Mouse (Mus musculus) lung, embryonic 14.5 days (tissue): ENCODE measurements around the gene Cd9. TPM values are rescaled to one million over a fixed set of nuclear protein-coding genes. Genes with fewer than 3 reads are reported as not detected.

Source experiments
- ATAC-seq: fragments of 200-750 bp; cut with Nextera tagmentation; 2 replicates; pipeline ENCODE4 v1.8.0; 2017; ENCODE audit warnings: mild to moderate bottlenecking, moderate TSS enrichment, moderate library complexity; ENCODE audit not compliant: insufficient read depth
- DNase-seq: peaks from one replicate; pipeline ENCODE4 v3.0.0-alpha.2; 2015
- H3K27ac ChIP-seq: fragments of 300-500 bp; sonication (generic); 2 replicates; pipeline ENCODE4 v1.5.1; 2014; ENCODE audit warnings: low read depth, mild to moderate bottlenecking, moderate library complexity
- H3K27me3 ChIP-seq: fragments of 300-500 bp; sonication (generic); 2 replicates; pipeline ENCODE4 v1.6.1; 2014; ENCODE audit warnings: low read length, control low read depth; ENCODE audit not compliant: insufficient read depth
- H3K36me3 ChIP-seq: fragments of 300-500 bp; sonication (generic); 2 replicates; pipeline ENCODE4 v1.6.1; 2014; ENCODE audit warnings: control low read depth; ENCODE audit not compliant: insufficient read depth
- H3K4me1 ChIP-seq: fragments of 300-500 bp; sonication (generic); 2 replicates; pipeline ENCODE4 v1.6.1; 2014; ENCODE audit warnings: antibody characterized with exemption, control low read depth; ENCODE audit not compliant: insufficient read depth
- H3K4me2 ChIP-seq: fragments of 300-500 bp; sonication (generic); 2 replicates; pipeline ENCODE4 v1.6.1; 2014; ENCODE audit warnings: mild to moderate bottlenecking
- H3K4me3 ChIP-seq: fragments of 300-500 bp; sonication (generic); 2 replicates; pipeline ENCODE4 v1.5.1; 2014; ENCODE audit warnings: low read depth, low read length
- H3K9ac ChIP-seq: fragments of 300-500 bp; sonication (generic); 2 replicates; pipeline ENCODE4 v1.6.1; 2014
- H3K9me3 ChIP-seq: fragments of 300-500 bp; sonication (generic); 2 replicates; pipeline ENCODE4 v1.6.1; 2016; ENCODE audit warnings: low read depth, low read length, control low read depth
- CTCF ChIP-seq: IDR thresholded peaks from 2 replicates; pipeline ENCODE4 v1.5.1; 2016; ENCODE audit warnings: antibody characterized with exemption, low read depth
- WGBS: fragments of 180-500 bp; shearing (Covaris S2); extraction: QIAGEN DNeasy Blood & Tissue Kit; methylation state at CpG from one replicate; pipeline ENCODE4 v1.1.7; 2014; 5-methylcytosine and 5-hydroxymethylcytosine counted together
- polyA plus RNA-seq: library from polyadenylated mRNA; unstranded; fragments of >200 nt; fragmentation: Nextera tagmentation; extraction: Ambion mirVana; gene quantifications from 2 replicates; pipeline ENCODE4 v1.2.1, GENCODE M21; 2014

Gene Cd9
- polyA plus RNA-seq, 1 experiment from 2014 or later: 128 TPM

- no peaks in the 10 kb centered on the region for H3K36me3 ChIP-seq
- DNase-seq: no peak
- no peak overlapping the region for H3K9ac ChIP-seq
- H3K27ac ChIP-seq: no peak overlapping the region
- 86% methylated on average over 11 of the region's 11 CpGs for WGBS
- ATAC-seq: no peak
- H3K27me3 ChIP-seq: no peaks in the 10 kb centered on the region
- H3K9me3 ChIP-seq: no peaks in the 10 kb centered on the region
- H3K4me2 ChIP-seq: no peak overlapping the region
- TF ChIP-seq CTCF: no peak
- no peak overlapping the region for H3K4me3 ChIP-seq
- H3K4me1 ChIP-seq: no peaks in the 10 kb centered on the region
These were observed 38.6 kb upstream of the Cd9 start for GRCm38 (mm10) chr6:125533104-125533650.

GRCm38 (mm10) chr6:125529479-125529878 is 34.9 kb upstream of the Cd9 start:
- Histone ChIP-seq H3K27ac (no peak overlapping the region), H3K4me1 (no peaks in the 10 kb centered on the region), H3K4me3 (no peak overlapping the region), H3K9ac (no peak overlapping the region), H3K9me3 (no peaks in the 10 kb centered on the region), H3K36me3 (no peaks in the 10 kb centered on the region), H3K4me2 (no peak overlapping the region), H3K27me3 (no peaks in the 10 kb centered on the region)
- WGBS: 83% methylated on average over 5 of the region's 5 CpGs
- DNase-seq (peak; percentile 42), ATAC-seq (peak; percentile 38; the same call in 1 of the 2 replicates)
- TF ChIP-seq CTCF: 0 out of 2 replicates have a peak, but pooled peaks have one; percentile 6

- Histone ChIP-seq H3K4me3 (no peak overlapping the region), H3K4me1 (no peaks in the 10 kb centered on the region), H3K9me3 (no peaks in the 10 kb centered on the region), H3K4me2 (no peak overlapping the region), H3K36me3 (no peaks in the 10 kb centered on the region), H3K9ac (no peak overlapping the region), H3K27ac (no peak overlapping the region), H3K27me3 (no peaks in the 10 kb centered on the region)
- ATAC-seq (no peak), DNase-seq (no peak)
- no peak for TF ChIP-seq CTCF
- 73% methylated on average over 9 of the region's 9 CpGs for WGBS
These were observed 34.1 kb upstream of the Cd9 start for GRCm38 (mm10) chr6:125528614-125529200.

GRCm38 (mm10) chr6:125526066-125526465 is 31.5 kb upstream of the Cd9 start:
- H3K4me2 ChIP-seq: no peak overlapping the region
- 44% methylated on average over 3 of the region's 3 CpGs for WGBS
- no peaks in the 10 kb centered on the region for H3K9me3 ChIP-seq
- no peaks in the 10 kb centered on the region for H3K36me3 ChIP-seq
- H3K27me3 ChIP-seq: no peaks in the 10 kb centered on the region
- no peak overlapping the region for H3K27ac ChIP-seq
- H3K4me1 ChIP-seq: no peaks in the 10 kb centered on the region
- ATAC-seq (no peak), DNase-seq (no peak)
- H3K9ac ChIP-seq: no peak overlapping the region
- no peak overlapping the region for H3K4me3 ChIP-seq
- no peak for TF ChIP-seq CTCF

- Histone ChIP-seq H3K36me3 (no peaks in the 10 kb centered on the region), H3K4me3 (no peak overlapping the region), H3K4me1 (no peaks in the 10 kb centered on the region), H3K27me3 (no peaks in the 10 kb centered on the region), H3K4me2 (no peak overlapping the region), H3K27ac (no peak overlapping the region), H3K9ac (no peak overlapping the region), H3K9me3 (no peaks in the 10 kb centered on the region)
- WGBS: 77% methylated on average over 6 of the region's 6 CpGs
- no peak for DNase-seq
- no peak for TF ChIP-seq CTCF
- ATAC-seq: no peak
These were observed 29.4 kb upstream of the Cd9 start for GRCm38 (mm10) chr6:125524027-125524426.

GRCm38 (mm10) chr6:125521558-125522193 is 27.1 kb upstream of the Cd9 start:
- peak; percentile 50 for DNase-seq
- ATAC-seq: no peak
- no peaks in the 10 kb centered on the region for H3K36me3 ChIP-seq
- 38% methylated on average over 5 of the region's 5 CpGs for WGBS
- H3K9ac ChIP-seq: no peak overlapping the region
- H3K27me3 ChIP-seq: no peaks in the 10 kb centered on the region
- no peak overlapping the region for H3K27ac ChIP-seq
- no peak overlapping the region for H3K4me3 ChIP-seq
- no peak for TF ChIP-seq CTCF
- H3K9me3 ChIP-seq: no peaks in the 10 kb centered on the region
- no peaks in the 10 kb centered on the region for H3K4me1 ChIP-seq
- no peak overlapping the region for H3K4me2 ChIP-seq

GRCm38 (mm10) chr6:125515503-125516315 is 21.1 kb upstream of the Cd9 start:
- no peaks in the 10 kb centered on the region for H3K27me3 ChIP-seq
- H3K9ac ChIP-seq: no peak overlapping the region
- TF ChIP-seq CTCF: no peak
- H3K4me3 ChIP-seq: no peak overlapping the region
- H3K27ac ChIP-seq: peak overlapping the region; percentile 30; the same call in 1 of the 2 replicates
- H3K4me2 ChIP-seq: no peak overlapping the region
- DNase-seq: peak; percentile 85
- H3K9me3 ChIP-seq: no peaks in the 10 kb centered on the region
- ATAC-seq: no peak; the same call in 1 of the 2 replicates
- no peaks in the 10 kb centered on the region for H3K36me3 ChIP-seq
- 31% methylated on average over 11 of the region's 11 CpGs for WGBS
- H3K4me1 ChIP-seq: no peaks in the 10 kb centered on the region
